Mouse (Mus musculus) forebrain, embryonic 13.5 days (tissue): ENCODE results near the gene Brd3. TPM values are rescaled to one million over a fixed set of nuclear protein-coding genes. Genes with fewer than 3 reads are reported as not detected.
"Not testable (repeated sequence)": the region's sequence is repeated elsewhere in the genome, so short reads cannot be mapped to it uniquely, and the experiment has no call there.

Experiments used
- ATAC-seq: fragments of 200-750 bp; cut with Nextera tagmentation; 2 replicates; pipeline ENCODE4 v1.8.0; 2017
- H3K27ac ChIP-seq: fragments of 300-500 bp; sonication (generic); 2 replicates; pipeline ENCODE4 v1.5.1; 2015; ENCODE audit warnings: inconsistent platforms, mild to moderate bottlenecking, moderate library complexity
- H3K27me3 ChIP-seq: fragments of 300-500 bp; sonication (generic); 2 replicates; pipeline ENCODE4 v1.6.1; 2015; ENCODE audit warnings: mild to moderate bottlenecking, inconsistent platforms
- H3K36me3 ChIP-seq: fragments of 300-500 bp; sonication (generic); 2 replicates; pipeline ENCODE4 v1.6.1; 2015; ENCODE audit warnings: mild to moderate bottlenecking, inconsistent platforms; ENCODE audit not compliant: poor library complexity, severe bottlenecking
- H3K4me1 ChIP-seq: fragments of 300-500 bp; sonication (generic); 2 replicates; pipeline ENCODE4 v1.6.1; 2015; ENCODE audit warnings: inconsistent platforms
- H3K4me2 ChIP-seq: fragments of 300-500 bp; sonication (generic); 2 replicates; pipeline ENCODE4 v1.6.1; 2015; ENCODE audit warnings: inconsistent platforms, mild to moderate bottlenecking, moderate library complexity
- H3K4me3 ChIP-seq: fragments of 300-500 bp; sonication (generic); 2 replicates; pipeline ENCODE4 v1.5.1; 2015; ENCODE audit warnings: mild to moderate bottlenecking, inconsistent platforms
- H3K9ac ChIP-seq: fragments of 300-500 bp; sonication (generic); 2 replicates; pipeline ENCODE4 v1.6.1; 2015; ENCODE audit warnings: mild to moderate bottlenecking, inconsistent platforms
- H3K9me3 ChIP-seq: fragments of 300-500 bp; sonication (generic); replicated peaks from 2 replicates; pipeline ENCODE4 v1.6.1; 2016; ENCODE audit warnings: inconsistent platforms
- WGBS: fragments of 180-500 bp; shearing (Covaris S2); methylation state at CpG from one replicate; pipeline ENCODE4 v1.1.7; 2015; 5-methylcytosine and 5-hydroxymethylcytosine counted together
- polyA plus RNA-seq: library from polyadenylated mRNA; unstranded; fragments of >200 nt; fragmentation: Nextera tagmentation; extraction: Ambion mirVana; gene quantifications from 2 replicates; pipeline ENCODE4 v1.2.1, GENCODE M21; 2015

Gene Brd3
- polyA plus RNA-seq: 140 and 149 TPM in 2 replicates

DNA sequence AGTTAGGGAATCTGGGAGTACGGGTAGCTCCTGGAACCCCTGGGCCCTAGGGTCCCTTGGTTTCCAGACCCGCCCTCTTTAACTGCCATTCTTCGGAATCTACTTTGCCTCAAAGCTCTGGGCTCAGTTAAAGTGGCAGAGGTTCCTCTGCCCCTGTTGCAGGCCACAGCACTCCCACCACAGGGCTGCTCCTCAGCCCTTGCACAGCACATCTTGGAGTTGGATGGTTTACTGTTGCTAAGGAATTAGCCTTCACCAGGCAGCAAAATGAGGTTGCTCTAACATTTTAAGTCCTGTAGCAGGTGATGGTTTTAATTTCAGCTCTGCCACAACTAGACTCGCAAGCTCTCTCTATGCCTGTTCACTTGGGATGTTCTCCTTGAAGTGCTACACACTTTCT, at the start of gene Brd3:
Gene Brd3 (minus strand): TSS at position 101 of the 400 bp plus-strand sequence.
- Histone ChIP-seq H3K4me1 (no peaks in the 10 kb centered on the region), H3K9me3 (peaks cover 6% of the 10 kb centered on the region; the same call in 1 of the 2 replicates), H3K27me3 (no peaks in the 10 kb centered on the region), H3K27ac (no peak within 1 kb of the TSS), H3K4me2 (no peak within 1 kb of the TSS), H3K9ac (no peak within 1 kb of the TSS), H3K36me3 (no peaks in the 10 kb centered on the region), H3K4me3 (no peak within 1 kb of the TSS)
- WGBS: 64% methylated on average over 4 of the region's 4 CpGs
- no peak for ATAC-seq

DNA sequence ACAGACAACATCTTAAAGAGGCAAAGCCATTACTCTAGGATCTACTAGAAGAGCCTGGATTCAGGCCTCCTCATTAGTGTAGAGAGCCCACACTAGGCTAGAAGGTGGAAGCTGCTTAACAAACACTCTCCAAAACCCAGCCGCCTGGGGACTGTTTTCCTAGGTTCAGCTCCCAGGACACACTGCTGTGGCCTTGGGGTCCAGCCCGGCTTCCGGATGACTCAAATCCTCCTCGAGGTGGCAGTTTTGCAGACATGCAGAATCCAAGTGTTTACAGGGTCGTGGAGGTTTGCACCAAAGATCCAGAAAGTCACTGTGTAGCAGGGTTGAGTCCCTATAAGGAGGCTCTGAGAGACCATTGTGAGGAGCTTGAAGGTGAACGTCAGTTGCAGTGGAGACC, 49.5 kb upstream of the Brd3 start:
- H3K9ac ChIP-seq: no peak overlapping the region
- no peak overlapping the region for H3K4me3 ChIP-seq
- ATAC-seq: no peak
- H3K9me3 ChIP-seq: no peaks in the 10 kb centered on the region
- H3K27ac ChIP-seq: no peak overlapping the region
- peaks cover 36% of the 10 kb centered on the region for H3K27me3 ChIP-seq
- no peak overlapping the region for H3K4me2 ChIP-seq
- no peaks in the 10 kb centered on the region for H3K4me1 ChIP-seq
- 85% methylated on average over 6 of the region's 6 CpGs for WGBS
- H3K36me3 ChIP-seq: no peaks in the 10 kb centered on the region

DNA sequence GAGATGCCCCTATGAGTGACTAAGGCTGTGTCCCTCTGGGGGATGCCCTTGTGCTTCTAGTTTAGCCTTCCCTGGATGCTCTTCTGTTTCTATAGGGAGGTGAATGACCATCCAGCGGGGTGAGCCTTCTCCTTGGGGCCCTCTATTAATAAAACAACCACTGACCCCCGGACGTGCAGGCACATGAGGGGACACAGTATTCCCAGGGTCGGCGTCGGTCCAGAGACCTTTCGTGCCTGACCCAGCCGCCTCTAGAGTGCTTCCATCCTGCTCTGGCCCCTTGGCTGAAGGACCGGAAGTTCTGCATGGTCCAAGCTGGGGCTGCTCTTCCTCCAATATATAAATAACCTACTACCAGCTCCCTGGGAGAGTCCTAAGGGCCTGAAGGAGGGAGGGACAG, 46.8 kb upstream of the Brd3 start:
- 83% methylated on average over 9 of the region's 9 CpGs for WGBS
- Histone ChIP-seq H3K36me3 (no peaks in the 10 kb centered on the region), H3K4me3 (no peak overlapping the region), H3K4me1 (no peaks in the 10 kb centered on the region), H3K4me2 (no peak overlapping the region), H3K27ac (no peak overlapping the region), H3K9ac (no peak overlapping the region), H3K9me3 (no peaks in the 10 kb centered on the region), H3K27me3 (peaks cover 22% of the 10 kb centered on the region; the same call in 1 of the 2 replicates)
- ATAC-seq: no peak

DNA sequence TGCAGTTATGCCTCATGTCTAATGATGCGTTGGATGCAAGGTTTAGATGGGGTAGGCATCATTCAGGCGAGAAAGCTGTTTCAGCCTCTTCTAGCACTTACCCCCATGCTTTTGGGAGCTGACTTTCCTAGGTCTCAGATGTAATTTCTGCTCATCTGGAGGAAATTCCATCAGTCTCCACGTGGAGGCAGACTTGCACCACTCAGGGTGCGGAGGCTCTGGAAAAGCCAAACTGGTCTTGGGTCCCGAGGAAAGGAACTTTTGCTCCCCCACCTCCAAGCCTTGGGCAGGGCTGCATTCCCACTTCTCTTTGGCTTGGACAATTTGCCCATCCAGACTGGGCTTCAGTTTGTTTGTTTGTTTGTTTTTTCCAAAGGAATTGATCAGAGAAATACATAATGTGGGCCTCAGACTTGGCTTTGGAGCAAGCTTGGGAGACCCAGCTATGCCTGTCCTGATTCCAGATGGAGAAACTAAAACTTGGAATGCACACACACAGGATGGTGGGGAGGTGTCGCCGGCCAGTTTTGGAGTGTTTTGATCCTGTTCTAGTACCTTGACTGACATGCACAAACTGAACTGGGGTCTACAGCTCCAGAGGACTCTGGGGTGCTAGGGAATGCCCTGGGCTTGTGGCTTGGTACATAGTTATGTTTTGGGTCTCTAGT, 45.3 kb upstream of the Brd3 start:
- H3K4me1 ChIP-seq: no peaks in the 10 kb centered on the region
- H3K27ac ChIP-seq: no peak overlapping the region
- 0 out of 2 replicates have a peak, but pooled peaks have one; percentile 24 for ATAC-seq
- H3K9ac ChIP-seq: no peak overlapping the region
- no peak overlapping the region for H3K4me2 ChIP-seq
- H3K36me3 ChIP-seq: no peaks in the 10 kb centered on the region
- H3K27me3 ChIP-seq: peaks cover 22% of the 10 kb centered on the region; the same call in 1 of the 2 replicates
- no peaks in the 10 kb centered on the region; the same call in 1 of the 2 replicates for H3K9me3 ChIP-seq
- WGBS: 27% methylated on average over 7 of the region's 7 CpGs
- no peak overlapping the region for H3K4me3 ChIP-seq

DNA sequence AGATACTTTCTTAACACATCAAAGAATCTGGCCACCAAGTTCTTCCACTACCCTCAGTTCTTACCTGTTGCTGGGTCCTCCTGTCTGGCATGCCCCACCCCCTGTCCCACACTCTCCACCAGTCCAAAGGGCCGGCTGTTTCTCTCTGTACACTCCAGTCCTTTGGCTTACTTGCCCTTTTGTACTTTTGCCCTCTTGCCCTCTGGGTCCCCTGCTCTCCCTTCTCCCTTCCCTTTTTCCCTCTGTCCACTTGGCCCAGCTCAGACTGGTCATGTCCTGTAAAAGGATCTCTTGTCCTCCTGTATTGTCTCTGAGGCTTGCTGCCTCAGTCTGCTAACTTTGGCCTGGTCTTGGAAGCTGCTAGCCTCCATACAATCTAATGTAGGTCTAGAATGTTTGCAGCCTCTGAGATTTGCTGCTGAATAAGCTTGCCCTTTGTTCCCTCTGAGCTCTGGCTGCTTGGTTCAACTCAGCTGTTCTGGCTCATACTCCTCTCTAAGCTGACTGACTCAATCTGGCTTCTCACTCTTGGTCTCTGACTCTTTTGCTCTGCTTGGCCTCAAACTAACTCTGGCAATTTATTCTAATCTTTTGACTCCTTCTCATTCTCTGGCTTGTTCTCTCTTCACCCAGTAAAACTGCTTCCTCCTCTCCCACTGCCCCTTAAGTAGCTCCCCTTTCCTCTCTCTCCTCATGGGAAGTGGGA, 41.4 kb upstream of the Brd3 start:
- 86% methylated on average over 1 of the region's 1 CpGs for WGBS
- H3K36me3 ChIP-seq: no peaks in the 10 kb centered on the region
- no peak overlapping the region for H3K27ac ChIP-seq
- no peak overlapping the region for H3K9ac ChIP-seq
- peaks cover 3% of the 10 kb centered on the region; the same call in 1 of the 2 replicates for H3K9me3 ChIP-seq
- H3K27me3 ChIP-seq: 0 out of 2 replicates have a peak, but pooled peaks cover 3% of the 10 kb centered on the region
- H3K4me2 ChIP-seq: no peak overlapping the region
- no peaks in the 10 kb centered on the region for H3K4me1 ChIP-seq
- no peak overlapping the region for H3K4me3 ChIP-seq
- no peak for ATAC-seq

DNA sequence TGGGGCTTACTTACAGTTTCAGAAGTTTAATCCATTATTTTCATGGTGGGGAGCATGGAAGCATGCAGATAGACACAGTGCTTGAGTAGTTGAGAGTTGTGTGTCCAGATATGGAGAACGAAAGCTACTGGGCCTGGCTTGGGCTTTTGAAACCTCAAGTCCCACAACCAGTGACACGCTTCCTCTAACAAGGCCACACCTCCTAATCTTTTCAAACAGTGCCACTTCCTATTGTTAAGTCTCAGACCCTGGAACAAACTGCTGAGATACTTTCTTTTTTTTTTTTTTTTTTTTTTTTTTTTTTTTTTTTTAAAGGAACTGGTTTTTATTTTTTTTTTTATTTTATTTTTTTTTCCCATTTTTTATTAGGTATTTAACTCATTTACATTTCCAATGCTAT, 40.5 kb upstream of the Brd3 start:
- Histone ChIP-seq H3K27me3 (0 out of 2 replicates have a peak, but pooled peaks cover under 1% of the 10 kb centered on the region), H3K4me2 (no peak overlapping the region), H3K9me3 (peaks cover 3% of the 10 kb centered on the region; the same call in 1 of the 2 replicates), H3K9ac (no peak overlapping the region), H3K27ac (no peak overlapping the region), H3K4me3 (no peak overlapping the region), H3K4me1 (no peaks in the 10 kb centered on the region), H3K36me3 (no peaks in the 10 kb centered on the region)
- WGBS: 87% methylated on average over 2 of the region's 2 CpGs
- ATAC-seq: no peak

DNA sequence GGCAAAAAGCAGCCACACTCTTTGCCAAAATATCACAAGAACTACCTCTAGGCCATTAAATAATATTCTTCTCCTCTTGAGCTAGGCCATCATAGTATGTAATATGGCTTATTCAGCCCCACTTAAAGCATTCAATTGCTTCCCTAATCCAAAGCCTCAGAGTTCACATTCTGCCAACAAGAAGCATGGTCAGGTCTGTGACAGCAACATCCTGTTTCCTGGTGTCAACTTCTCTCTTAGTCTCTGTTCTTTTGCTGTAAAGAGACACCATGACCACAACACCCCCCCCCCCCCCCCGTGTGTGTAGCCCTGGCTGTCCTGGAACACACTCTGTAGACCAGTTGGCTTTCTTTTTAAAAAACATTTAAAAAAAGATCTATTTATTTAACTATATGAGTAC, 39.9 kb upstream of the Brd3 start:
- no peak overlapping the region for H3K4me3 ChIP-seq
- 53% methylated on average over 1 of the region's 1 CpGs for WGBS
- H3K36me3 ChIP-seq: no peaks in the 10 kb centered on the region
- H3K27me3 ChIP-seq: no peaks in the 10 kb centered on the region
- no peak overlapping the region for H3K27ac ChIP-seq
- no peaks in the 10 kb centered on the region for H3K4me1 ChIP-seq
- no peak for ATAC-seq
- H3K9me3 ChIP-seq: peaks cover 3% of the 10 kb centered on the region; the same call in 1 of the 2 replicates
- H3K9ac ChIP-seq: no peak overlapping the region
- no peak overlapping the region for H3K4me2 ChIP-seq

DNA sequence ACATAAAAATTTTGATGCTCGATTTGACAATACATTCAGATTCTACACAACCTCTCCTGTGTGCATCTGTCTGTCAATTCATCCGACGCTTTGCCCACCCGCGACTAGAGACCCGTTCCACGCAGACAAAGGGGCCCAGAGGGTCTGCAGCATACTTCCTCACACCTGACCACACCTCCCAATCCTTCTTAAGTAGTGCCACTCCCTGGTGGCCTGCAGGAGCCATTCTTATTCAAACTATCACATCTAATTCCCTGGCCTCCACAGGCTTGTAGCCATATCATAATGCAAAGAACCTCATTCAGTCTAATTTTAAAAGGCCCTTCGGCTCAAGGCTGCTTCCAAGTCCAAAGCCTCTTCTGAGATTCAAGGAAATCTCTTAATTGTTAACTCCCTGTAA, 38.6 kb upstream of the Brd3 start:
- WGBS: 95% methylated on average over 8 of the region's 8 CpGs
- not testable (repeated sequence) for H3K27me3 ChIP-seq, H3K9me3 ChIP-seq, H3K4me1 ChIP-seq, H3K4me3 ChIP-seq, H3K27ac ChIP-seq, H3K9ac ChIP-seq, ATAC-seq, H3K36me3 ChIP-seq, H3K4me2 ChIP-seq

DNA sequence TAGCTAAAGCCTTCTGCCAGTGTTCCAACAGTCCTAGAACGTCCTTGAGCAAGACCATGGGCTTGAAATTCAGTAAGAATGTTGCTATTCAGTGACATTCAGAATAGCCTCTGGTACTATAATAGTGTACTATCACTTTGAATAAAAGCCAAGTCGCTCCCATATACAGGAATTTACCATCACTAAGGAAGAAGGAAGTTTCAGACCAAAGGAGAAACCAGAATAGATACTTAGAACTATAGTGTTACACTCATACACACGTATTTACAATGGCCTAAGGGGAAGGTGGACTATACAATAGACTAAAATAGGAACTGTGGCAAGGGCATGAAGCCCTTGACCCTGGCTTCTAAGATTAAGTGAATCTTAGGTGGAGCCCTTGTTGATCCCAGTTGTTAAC, 38.1 kb upstream of the Brd3 start:
- ATAC-seq, H3K36me3 ChIP-seq, H3K27ac ChIP-seq, H3K4me2 ChIP-seq, H3K4me3 ChIP-seq, H3K9ac ChIP-seq, H3K9me3 ChIP-seq, H3K27me3 ChIP-seq: not testable (repeated sequence)
- WGBS: 87% methylated on average over 3 of the region's 3 CpGs
- H3K4me1 ChIP-seq: peaks cover 11% of the 10 kb centered on the region

DNA sequence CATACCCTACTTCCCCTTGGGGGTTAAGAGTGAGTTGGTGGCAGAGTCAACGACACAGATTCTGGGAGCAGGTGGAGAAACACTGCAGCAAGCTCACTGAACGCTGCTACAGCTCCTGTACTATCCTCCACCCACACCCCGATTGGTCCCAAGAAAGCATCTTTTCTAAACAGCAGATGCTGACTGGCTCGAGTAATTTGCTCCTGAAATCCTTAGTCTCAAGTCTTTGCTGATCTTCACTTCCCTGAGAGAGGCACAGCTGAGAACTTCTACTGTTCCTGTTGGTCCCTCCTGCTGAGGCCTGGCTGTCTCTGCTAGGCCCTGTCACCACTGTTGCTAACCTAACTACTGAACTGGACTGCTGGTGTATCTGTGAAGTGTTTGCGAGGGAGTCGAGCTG, 37.2 kb upstream of the Brd3 start:
- no peak overlapping the region for H3K27ac ChIP-seq
- no peak overlapping the region for H3K4me2 ChIP-seq
- H3K9ac ChIP-seq: no peak overlapping the region
- no peaks in the 10 kb centered on the region for H3K36me3 ChIP-seq
- H3K4me3 ChIP-seq: no peak overlapping the region
- ATAC-seq: no peak
- H3K27me3 ChIP-seq: no peaks in the 10 kb centered on the region
- WGBS: 91% methylated on average over 6 of the region's 6 CpGs
- peaks cover 3% of the 10 kb centered on the region; the same call in 1 of the 2 replicates for H3K9me3 ChIP-seq
- peaks cover 12% of the 10 kb centered on the region for H3K4me1 ChIP-seq

DNA sequence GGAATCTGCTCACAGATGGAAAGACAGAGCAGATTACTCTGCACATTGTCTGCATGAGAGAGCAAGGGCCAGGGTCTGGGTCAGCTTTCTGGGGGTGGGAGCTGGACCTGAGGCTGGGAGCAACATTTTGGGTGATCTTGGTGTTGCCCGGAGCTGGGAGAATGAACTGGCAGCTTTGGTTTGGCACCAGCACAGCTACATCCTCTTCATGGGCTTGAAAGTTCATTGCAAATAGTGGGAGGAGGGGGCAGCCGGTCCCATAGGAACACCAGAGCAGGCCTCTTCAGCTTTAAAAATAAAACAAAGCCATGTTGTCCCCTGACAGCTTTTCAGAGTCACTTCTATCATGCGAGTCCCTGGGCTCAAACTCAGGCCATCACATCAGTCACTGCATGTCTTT, 33.8 kb upstream of the Brd3 start:
- Histone ChIP-seq H3K36me3 (peaks cover 8% of the 10 kb centered on the region), H3K9ac (peak overlapping the region; percentile 66), H3K4me2 (peak overlapping the region; percentile 67), H3K27ac (peak overlapping the region; percentile 89; the same call in 1 of the 2 replicates), H3K27me3 (no peaks in the 10 kb centered on the region), H3K9me3 (no peaks in the 10 kb centered on the region), H3K4me1 (peaks cover 16% of the 10 kb centered on the region), H3K4me3 (peak overlapping the region; percentile 41; the same call in 1 of the 2 replicates)
- no peak for ATAC-seq
- WGBS: 88% methylated on average over 3 of the region's 3 CpGs

DNA sequence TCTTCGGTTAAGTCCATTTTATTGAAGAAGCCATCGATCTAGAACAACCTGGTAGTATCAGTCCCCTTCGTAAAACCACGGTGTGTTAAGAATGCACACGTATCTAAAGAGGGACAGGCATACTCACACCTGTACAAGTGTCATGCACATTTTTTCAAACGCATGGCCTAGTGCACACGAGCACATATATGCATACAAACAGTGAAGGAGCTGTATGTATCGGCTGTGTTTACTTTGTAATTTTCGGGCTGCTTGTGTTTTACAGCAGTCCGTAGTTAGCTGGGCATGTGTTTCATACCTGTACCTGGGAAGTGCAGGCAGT, 33.0 kb upstream of the Brd3 start:
- Histone ChIP-seq H3K4me3 (peak overlapping the region; percentile 41), H3K4me2 (peak overlapping the region; percentile 67), H3K27me3 (no peaks in the 10 kb centered on the region), H3K9ac (peak overlapping the region; percentile 66), H3K4me1 (peaks cover 16% of the 10 kb centered on the region), H3K27ac (peak overlapping the region; percentile 89), H3K9me3 (no peaks in the 10 kb centered on the region), H3K36me3 (peaks cover 15% of the 10 kb centered on the region)
- WGBS: 30% methylated on average over 10 of the region's 10 CpGs
- ATAC-seq: no peak; the same call in 1 of the 2 replicates
